Mouse (Mus musculus): ENCODE data around the gene Eapp. TPM values are rescaled to one million over a fixed set of nuclear protein-coding genes. Genes with fewer than 3 reads are reported as not detected.
"Not testable (repeated sequence)": the region's sequence is repeated elsewhere in the genome, so short reads cannot be mapped to it uniquely, and the experiment has no call there.

The Eapp gene
- total RNA-seq, 2 experiments from 2014 or later = 22.0 to 24.0 TPM

- DNase-seq = no peak
These were observed 12.5 kb downstream of the Eapp start for GRCm38 (mm10) chr12:54683182-54683581.

DNA sequence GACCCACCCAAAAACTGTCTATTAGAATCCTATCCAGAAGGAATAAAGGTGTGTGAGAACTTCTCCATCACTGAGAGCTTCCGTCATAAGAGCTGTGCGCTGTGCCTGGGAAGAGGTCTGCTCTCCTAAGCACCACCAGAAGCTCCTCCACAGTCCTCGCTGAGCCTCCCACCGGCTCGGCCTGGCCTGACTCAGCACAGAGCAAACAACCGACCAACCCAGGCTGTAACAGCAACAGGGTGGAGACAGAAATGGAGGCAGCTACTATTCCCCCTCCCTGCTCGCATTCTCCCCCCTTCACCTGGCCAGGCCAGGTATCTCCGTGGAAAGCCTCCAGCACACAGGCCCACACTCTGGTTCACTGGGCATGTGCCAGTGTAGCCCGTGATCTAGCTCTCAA, 19.0 kb downstream of the Eapp start:
- DNase-seq = no peak

- DNase-seq = no peak
These were observed 20.3 kb downstream of the Eapp start for GRCm38 (mm10) chr12:54675396-54675795.

- DNase-seq = no peak
These were observed 24.4 kb downstream of the Eapp start for GRCm38 (mm10) chr12:54671262-54671661.

DNA sequence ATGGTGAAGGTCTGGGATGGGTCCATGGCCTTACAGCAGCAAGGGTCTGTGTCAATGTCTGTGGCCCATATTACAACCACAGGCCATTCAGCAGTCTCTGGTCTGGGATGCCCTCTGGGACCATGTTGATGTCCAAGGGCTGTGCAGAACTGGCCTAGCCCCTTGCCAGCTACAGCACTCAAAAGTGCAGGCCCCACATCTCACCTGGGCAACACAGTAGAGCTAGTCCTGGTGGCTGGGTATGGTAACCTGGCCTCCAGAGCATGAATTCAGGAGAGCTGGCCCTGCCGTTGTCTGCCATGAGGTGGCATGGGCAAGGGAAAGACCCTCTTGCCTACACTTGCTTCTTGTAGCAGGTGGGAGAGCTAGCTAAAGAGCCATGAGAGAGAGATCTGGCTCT, 27.6 kb downstream of the Eapp start:
- no peak for DNase-seq

DNA sequence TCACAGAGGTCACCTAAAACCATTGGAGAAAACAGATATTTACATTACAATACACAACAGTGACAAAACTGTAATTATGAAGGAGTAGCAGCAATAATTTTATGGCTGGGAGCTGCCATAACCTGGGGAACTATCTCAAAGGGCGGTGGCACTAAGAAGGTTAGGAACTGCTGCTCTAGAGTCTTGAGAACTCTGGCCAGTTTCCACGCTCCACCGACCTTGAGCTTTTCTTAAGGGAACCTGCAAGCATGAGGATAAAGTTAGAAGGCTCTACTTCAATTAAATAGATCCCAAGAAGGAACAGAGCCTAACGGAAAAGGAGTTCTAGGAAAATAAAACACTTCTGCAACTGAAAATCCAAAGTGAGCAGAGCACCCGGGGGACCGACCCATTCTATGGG, 30.2 kb downstream of the Eapp start:
- DNase-seq = no peak

GRCm38 (mm10) chr12:54661470-54661869, 34.2 kb downstream of the Eapp start:
- DNase-seq = not testable (repeated sequence)

DNA sequence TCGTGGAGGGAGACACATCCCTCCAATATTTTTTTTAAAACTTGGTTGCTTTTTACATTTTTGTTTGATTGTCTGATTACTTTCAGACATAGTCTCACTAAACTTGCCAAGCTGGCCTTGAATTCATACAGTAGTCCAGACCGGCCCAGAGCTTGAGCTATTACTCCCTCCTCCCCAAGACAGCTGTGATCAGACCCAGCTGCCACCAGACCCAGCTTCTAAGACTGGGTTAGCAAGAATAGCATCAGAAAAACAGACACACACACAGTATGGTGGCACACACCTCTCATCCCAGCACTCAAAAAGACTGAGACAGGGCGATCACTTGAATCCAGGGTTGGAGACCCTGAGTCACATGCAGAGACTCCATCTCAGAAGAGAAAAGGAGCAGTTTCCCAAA, 35.8 kb downstream of the Eapp start:
- no peak for DNase-seq

- no peak for DNase-seq
These were observed 37.1 kb downstream of the Eapp start for GRCm38 (mm10) chr12:54658425-54659092.

DNA sequence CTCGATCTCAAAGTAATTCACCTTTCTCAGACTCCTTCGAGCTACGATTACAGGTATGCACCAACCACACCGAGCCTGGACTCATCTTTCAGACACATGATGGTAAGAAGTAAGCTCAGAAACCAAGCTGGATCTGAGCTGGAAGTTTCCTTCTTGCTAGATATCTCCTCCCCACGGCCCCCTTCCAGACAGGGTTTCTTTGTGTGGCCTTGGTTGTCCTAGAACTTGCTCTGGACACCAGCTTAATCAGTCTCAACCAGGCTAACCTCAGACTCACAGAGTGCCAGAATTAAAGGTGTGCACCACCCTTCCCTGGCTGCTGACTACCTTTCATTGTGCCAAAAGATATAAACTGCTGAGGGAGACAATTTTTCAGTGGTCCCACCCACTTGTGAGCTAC, 37.7 kb downstream of the Eapp start:
- DNase-seq = no peak

DNA sequence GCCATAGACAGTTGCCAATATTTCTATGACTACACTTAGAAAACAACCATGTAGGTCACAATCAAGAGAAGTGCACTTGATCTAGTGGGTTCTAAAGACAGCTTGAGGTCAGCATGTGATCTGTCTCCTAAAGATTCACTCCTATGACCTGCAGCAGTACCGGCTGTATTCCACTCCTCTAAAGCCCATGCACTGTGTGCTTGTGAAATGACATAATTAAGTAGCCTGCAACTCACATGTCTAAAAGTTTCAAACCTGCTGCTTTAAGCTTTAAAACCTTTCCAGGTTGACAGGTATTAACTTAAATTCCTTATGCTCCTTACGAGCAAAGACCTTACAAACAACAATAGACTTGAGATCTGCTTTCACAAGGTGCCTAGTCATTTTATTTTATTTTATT, 38.5 kb downstream of the Eapp start:
- no peak for DNase-seq

DNA sequence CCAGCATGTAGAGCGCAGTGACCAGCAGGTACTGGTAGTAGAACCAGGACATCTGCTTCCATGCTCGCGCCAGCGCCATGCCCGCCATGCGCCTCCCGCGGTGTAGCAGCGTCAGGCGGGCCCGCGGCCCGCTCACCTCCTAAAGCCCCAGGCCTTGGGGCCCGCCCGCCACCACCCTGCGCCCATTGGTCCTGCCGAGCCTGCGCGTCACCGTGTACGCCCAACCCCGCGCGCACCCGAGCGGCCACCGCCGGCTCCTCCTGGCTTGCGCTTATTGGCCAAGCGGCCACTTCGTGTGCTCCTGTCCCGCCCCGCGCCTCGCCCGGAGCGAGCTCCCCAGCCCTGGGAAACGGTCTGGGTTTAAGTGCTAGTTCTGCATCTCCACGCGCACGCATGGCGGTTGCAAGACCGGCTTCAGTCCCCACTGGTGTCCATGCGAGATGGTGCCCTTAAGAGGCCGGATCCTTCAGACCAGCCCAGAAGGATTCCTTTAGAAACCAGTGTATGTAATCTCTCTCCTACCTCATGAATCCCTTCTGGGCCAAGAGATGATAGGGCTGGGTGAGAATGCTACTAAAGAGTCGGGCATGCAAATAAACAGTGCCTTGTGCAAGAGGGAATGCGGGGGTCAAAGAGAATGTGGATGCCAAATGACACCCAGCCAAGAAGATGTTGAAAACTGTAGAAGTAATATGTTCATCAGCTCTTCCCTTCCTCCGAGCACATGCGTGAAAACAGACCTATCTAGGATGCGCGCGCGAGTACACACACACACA, 39.1 kb downstream of the Eapp start, which contains the start of gene Sptssa:
Gene Sptssa, minus strand, starts transcription at position 178 of the 776 bp plus-strand sequence.
- DNase-seq = peak; percentile 96

DNA sequence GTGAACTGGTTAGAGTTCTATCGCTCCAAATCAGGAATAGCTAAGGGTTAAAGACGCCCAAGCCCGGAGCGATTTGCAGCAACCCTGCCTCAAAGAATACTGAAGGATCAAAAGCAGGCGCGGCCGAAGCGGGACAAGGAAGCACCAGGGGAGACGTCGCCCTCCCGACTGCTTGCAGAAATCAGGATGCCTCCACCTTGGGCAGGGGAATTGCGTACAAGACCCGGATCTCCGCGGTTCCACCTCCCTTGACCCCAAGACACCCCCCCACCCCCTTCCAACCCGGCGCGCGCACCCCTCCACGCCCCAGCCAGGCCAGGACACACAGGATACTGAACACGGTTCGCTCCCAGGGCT, 39.7 kb downstream of the Eapp start:
- DNase-seq = no peak

GRCm38 (mm10) chr12:54655292-54656038, 40.2 kb downstream of the Eapp start:
- no peak for DNase-seq

- no peak for DNase-seq
These were observed 41.0 kb downstream of the Eapp start for GRCm38 (mm10) chr12:54654741-54655140.

DNA sequence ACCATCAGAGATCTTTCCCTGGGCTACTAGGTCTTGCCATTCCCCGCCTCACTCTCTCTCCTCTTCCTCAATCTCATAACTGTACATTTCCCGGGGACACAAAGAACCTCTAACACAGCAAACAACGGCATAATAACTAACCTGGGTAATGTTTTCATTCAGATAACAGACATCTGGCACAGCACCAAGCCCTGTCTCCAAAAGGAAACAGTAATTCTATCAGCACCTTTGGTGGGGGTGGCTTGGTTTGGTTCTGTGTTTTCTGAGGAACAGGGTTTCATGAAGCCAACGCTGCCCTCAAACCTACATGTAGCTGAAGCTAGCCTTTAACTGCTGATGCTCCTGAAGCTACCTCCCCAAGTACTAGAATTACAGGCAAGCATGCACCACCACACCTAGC, 41.6 kb downstream of the Eapp start:
- no peak for DNase-seq

DNA sequence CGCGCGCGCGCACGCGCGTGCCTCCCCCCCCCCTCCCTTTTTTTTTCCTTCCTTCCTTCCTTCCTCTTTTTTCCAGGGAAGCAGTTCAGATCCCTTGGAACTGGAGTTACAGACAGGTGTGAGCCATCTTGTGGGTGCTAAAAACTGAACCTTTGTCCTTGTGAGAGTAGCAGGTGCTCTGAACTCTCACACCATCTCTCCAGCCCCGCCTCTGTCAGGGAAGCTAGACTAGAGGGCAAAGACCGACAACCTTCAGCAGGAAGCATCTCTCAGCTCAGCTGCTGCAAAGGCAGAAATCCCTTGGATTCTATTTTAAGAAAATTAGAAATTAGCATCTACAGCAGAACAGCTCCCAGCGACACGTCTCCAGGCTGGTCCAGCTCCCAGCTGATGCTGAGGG, 43.4 kb downstream of the Eapp start:
- no peak for DNase-seq

DNA sequence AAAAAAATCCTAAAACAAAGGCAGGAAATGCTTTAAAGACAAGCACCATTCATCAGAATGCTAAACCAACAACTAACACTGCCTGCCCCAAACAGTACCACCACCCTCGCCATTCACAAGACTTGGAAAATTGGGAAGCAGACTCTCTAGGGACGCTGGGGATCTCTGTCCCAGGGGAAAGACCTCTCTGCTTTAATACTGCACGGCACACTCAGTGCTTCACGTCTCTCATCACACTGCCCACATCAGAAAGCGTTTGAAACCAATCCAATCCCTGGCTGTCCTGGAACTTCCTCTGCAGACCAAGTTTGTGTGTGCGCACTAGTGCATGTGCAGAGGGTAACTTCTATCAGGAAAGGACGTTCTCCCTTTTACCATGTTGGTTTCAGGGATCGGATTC, 43.9 kb downstream of the Eapp start:
- DNase-seq = no peak

GRCm38 (mm10) chr12:54651158-54651557, 44.5 kb downstream of the Eapp start:
- DNase-seq = no peak

GRCm38 (mm10) chr12:54644947-54645346, 50.8 kb downstream of the Eapp start:
- no peak for DNase-seq

DNA sequence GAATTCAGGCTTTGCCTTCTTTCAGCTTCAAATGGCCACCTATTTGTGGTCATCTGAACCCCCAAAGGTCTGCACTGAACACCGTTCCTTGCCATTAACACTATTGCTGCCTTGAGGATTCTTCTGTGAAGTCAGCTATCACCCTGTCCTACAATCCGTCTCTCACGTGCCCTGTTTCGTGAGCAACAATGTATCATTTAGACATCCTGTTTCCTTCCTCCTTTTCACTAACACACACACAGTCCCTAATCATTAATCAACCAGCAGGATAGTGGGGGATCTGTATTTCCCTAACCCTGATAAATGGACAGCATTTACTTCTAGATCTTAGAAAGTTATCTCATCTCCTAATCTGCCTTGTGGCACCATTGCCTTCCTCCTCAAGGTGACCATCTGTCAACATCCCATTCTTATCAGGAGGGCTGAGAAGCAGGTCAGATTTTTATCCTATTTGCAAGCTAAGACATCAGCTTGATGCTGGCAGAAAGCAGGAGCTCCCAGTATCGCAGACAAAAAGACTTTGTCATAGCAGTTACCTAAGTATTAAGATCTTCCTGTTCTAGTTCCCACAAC, 52.3 kb downstream of the Eapp start:
- no peak for DNase-seq

GRCm38 (mm10) chr12:54641374-54641773, 54.3 kb downstream of the Eapp start:
- DNase-seq = no peak

GRCm38 (mm10) chr12:54640259-54640658, 55.4 kb downstream of the Eapp start:
- DNase-seq = no peak

All from gastrocnemius, postnatal 10 days (tissue).